ENCODE assay signal across 9 mouse cellular contexts in the genomic region with DNA sequence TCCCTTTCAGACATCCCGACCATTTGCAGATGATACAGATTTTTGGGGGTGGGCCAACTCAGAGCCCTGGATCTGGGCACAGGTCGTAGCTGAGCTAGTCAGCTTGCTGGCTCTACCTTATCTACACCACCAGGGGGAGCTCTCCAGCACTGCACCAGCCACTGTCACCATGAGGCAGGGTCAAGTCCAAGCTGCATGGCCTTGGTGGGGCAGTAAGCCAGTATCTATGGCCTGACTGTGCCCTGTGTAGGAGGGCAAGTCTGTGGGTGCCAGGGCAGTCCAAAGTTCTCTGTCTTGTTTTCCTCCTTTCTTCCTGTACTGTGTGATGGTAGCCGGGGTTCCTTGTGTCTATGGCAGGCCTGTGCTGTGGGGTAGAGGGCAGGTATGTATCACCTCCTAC.
DNase-seq lines count a peak whose midpoint lies in the region; ATAC-seq and TF ChIP-seq lines count a peak whose summit lies in the region.
"Had no signal": no experiment of that assay in that cellular context is flagged by ENCODE, and none has a peak within 500 bp of the region (broad histone marks: within the 10 kb centered on the region; RNA-seq: fewer than 3 reads in every experiment).

No protein-coding gene starts in this region.

- ATAC-seq in Patski: no peak

- in situ Hi-C loops in Patski (cut with MboI; ENCODE audit: low pct_unique_long_range_greater_than_20kb): no loop called here

- intact Hi-C loops in left cerebral cortex, postnatal 25 days (cut with DNase I): no loop called here

- CTCF ChIA-PET in Patski (lab: Charles Lee): no interaction called here

- DNase-seq in left cerebral cortex, adult 18-20 months (ENCODE audit: low spot score in 2 of 2): peak; percentile 4 to 10
- DNase-seq in left cerebral cortex, postnatal 25 days (ENCODE audit: low spot score in 2 of 2): no peak
- DNase-seq in Patski (ENCODE audit: low read depth, low spot score): no peak
- peak; percentile 22 for DNase-seq in embryo, embryonic 9.5 days (ENCODE audit: extremely low spot score)
- peak; percentile 72 to 77 for DNase-seq in kidney, adult 8-10 months
- peak; percentile 4 for DNase-seq in lung, postnatal 25 days (ENCODE audit: low spot score)
- DNase-seq in thymus, postnatal 14 days: peak; percentile 11
- no peak for DNase-seq in left cerebral cortex, adult 11 months (ENCODE audit: low spot score)

- POLR2A ChIA-PET in Patski (lab: Charles Lee): no interaction called here

- H3K27me3 ChIP-seq in Patski: peaks cover 21% of the 10 kb centered on the region
- H3K27me3 ChIP-seq: liver, embryonic 15.5 days had no signal

- TF ChIP-seq CTCF in Patski (IDR thresholded peaks at IDR 0.05): peak; percentile 59

Comparison
In these comparisons a context has a peak if more than half of its experiments do, and no peak if none do; other contexts are left out.
1. DNase-seq: peak in left cerebral cortex, adult 18-20 months (2 of 2), embryo, embryonic 9.5 days (single experiment), kidney, adult 8-10 months (2 of 2), lung, postnatal 25 days (single experiment) and thymus, postnatal 14 days (single experiment); none in left cerebral cortex, postnatal 25 days (0 of 2), Patski (single experiment) and left cerebral cortex, adult 11 months (single experiment).